Mouse (Mus musculus) heart, embryonic 14.5 days (tissue): ENCODE results near the gene Aox2. TPM values are rescaled to one million over a fixed set of nuclear protein-coding genes. Genes with fewer than 3 reads are reported as not detected.

Experiments used
- ATAC-seq: fragments of 200-750 bp; cut with Nextera tagmentation; 2 replicates; pipeline ENCODE4 v1.8.0; 2017; ENCODE audit warnings: low read depth, moderate TSS enrichment; ENCODE audit not compliant: insufficient number of reproducible peaks, insufficient read depth, low FRiP score
- H3K27ac ChIP-seq, 2 experiments: fragments of 200-500 bp in 1 of 2; fragments of 300-500 bp in 1 of 2; sonication (generic) in 1 of 2; replicated peaks in 1 of 2; 2 replicates each; pipeline ENCODE4 v1.5.1; 2012 to 2014; ENCODE audit warnings: low read depth in 2 of 2, low read length in 2 of 2, control low read depth in 1 of 2, mild to moderate bottlenecking in 1 of 2, mixed read lengths in 1 of 2; ENCODE audit not compliant: control insufficient read depth in 1 of 2, insufficient read depth in 1 of 2
- H3K27me3 ChIP-seq: fragments of 300-500 bp; sonication (generic); 2 replicates; pipeline ENCODE4 v1.6.1; 2014; ENCODE audit warnings: mild to moderate bottlenecking, low read length, control low read depth; ENCODE audit not compliant: control insufficient read depth, insufficient read depth
- H3K36me3 ChIP-seq: fragments of 300-500 bp; sonication (generic); 2 replicates; pipeline ENCODE4 v1.6.1; 2014; ENCODE audit warnings: mild to moderate bottlenecking, control low read depth, low read length, mixed read lengths; ENCODE audit not compliant: control insufficient read depth, insufficient read depth
- H3K4me1 ChIP-seq, 2 experiments: fragments of 200-500 bp in 1 of 2; fragments of 300-500 bp in 1 of 2; sonication (generic) in 1 of 2; 2 replicates each; pipeline ENCODE4 v1.6.1; 2012 to 2014; ENCODE audit warnings: low read length in 2 of 2, control low read depth in 1 of 2, mixed read lengths in 1 of 2; ENCODE audit not compliant: control insufficient read depth in 2 of 2, insufficient read depth in 2 of 2
- H3K4me2 ChIP-seq: fragments of 300-500 bp; sonication (generic); 2 replicates; pipeline ENCODE4 v1.6.1; 2014; ENCODE audit warnings: mild to moderate bottlenecking, low read length
- H3K4me3 ChIP-seq, 2 experiments: fragments of 200-500 bp in 1 of 2; fragments of 300-500 bp in 1 of 2; sonication (generic) in 1 of 2; 2 replicates each; pipeline ENCODE4 v1.5.1; 2012 to 2014; ENCODE audit warnings: low read length in 2 of 2, mild to moderate bottlenecking in 2 of 2, control low read depth in 1 of 2, low read depth in 1 of 2, moderate library complexity in 1 of 2; ENCODE audit not compliant: control insufficient read depth in 1 of 2, insufficient read depth in 1 of 2
- H3K9ac ChIP-seq: fragments of 300-500 bp; sonication (generic); 2 replicates; pipeline ENCODE4 v1.6.1; 2014; ENCODE audit warnings: mild to moderate bottlenecking, low read length
- H3K9me3 ChIP-seq: fragments of 300-500 bp; sonication (generic); 2 replicates; pipeline ENCODE4 v1.6.1; 2016; ENCODE audit warnings: low read length, control low read depth; ENCODE audit not compliant: control insufficient read depth
- WGBS: fragments of 180-500 bp; shearing (Covaris S2); extraction: QIAGEN DNeasy Blood & Tissue Kit; methylation state at CpG from one replicate; pipeline ENCODE4 v1.1.7; 2014; 5-methylcytosine and 5-hydroxymethylcytosine counted together
- polyA plus RNA-seq: library from polyadenylated mRNA; unstranded; fragments of >200 nt; fragmentation: Nextera tagmentation; extraction: Ambion mirVana; gene quantifications from 2 replicates; pipeline ENCODE4 v1.2.1, GENCODE M21; 2014

Gene Aox2
- polyA plus RNA-seq, 1 experiment from 2014 or later, result not detected

GRCm38 (mm10) chr1:58238961-58239360 is 39.2 kb upstream of the Aox2 start:
- Histone ChIP-seq H3K4me3 (no peak overlapping the region), H3K9ac (no peak overlapping the region), H3K27me3 (no peaks in the 10 kb centered on the region), H3K9me3 (no peaks in the 10 kb centered on the region), H3K4me2 (no peak overlapping the region), H3K36me3 (no peaks in the 10 kb centered on the region), H3K4me1 (peaks cover 9 to 11% of the 10 kb centered on the region in 2 experiments), H3K27ac (no peak overlapping the region)
- WGBS, result 88% methylated on average over 9 of the region's 9 CpGs
- no peak for ATAC-seq

DNA sequence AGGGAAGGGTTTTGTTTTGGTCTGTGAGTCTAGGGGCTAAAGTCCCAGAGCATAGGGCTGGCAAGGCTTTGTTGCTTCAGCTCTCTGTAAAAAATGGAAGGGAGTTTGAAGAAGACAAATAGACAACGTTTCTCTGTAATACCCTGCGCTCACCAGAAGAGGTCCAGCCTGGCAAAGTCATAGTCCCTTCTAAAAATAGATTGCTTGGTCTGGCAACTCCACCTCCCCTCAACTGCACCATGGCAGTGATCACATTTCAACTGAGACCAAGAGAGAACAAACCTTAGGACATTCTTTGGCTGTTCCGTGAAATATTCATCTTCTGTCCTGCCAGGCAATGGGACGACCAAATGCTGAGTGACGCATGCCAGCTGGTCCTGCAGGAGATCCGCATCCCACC is 37.8 kb upstream of the Aox2 start:
- Histone ChIP-seq H3K27ac (no peak overlapping the region), H3K9me3 (no peaks in the 10 kb centered on the region), H3K4me3 (no peak overlapping the region), H3K36me3 (no peaks in the 10 kb centered on the region), H3K27me3 (no peaks in the 10 kb centered on the region), H3K4me1 (peaks cover 9 to 11% of the 10 kb centered on the region in 2 experiments), H3K4me2 (no peak overlapping the region), H3K9ac (no peak overlapping the region)
- WGBS, result 48% methylated on average over 6 of the region's 6 CpGs
- no peak for ATAC-seq

GRCm38 (mm10) chr1:58244487-58244886 is 33.6 kb upstream of the Aox2 start:
- no peak for ATAC-seq
- H3K4me2 ChIP-seq, result no peak overlapping the region
- 80% methylated on average over 3 of the region's 3 CpGs for WGBS

GRCm38 (mm10) chr1:58248518-58248917 is 29.6 kb upstream of the Aox2 start:
- no peaks in the 10 kb centered on the region for H3K4me1 ChIP-seq
- no peak overlapping the region for H3K9ac ChIP-seq
- H3K27me3 ChIP-seq, result no peaks in the 10 kb centered on the region
- H3K4me2 ChIP-seq, result no peak overlapping the region
- 57% methylated on average over 1 of the region's 1 CpGs for WGBS
- H3K27ac ChIP-seq, result no peak overlapping the region
- no peaks in the 10 kb centered on the region for H3K9me3 ChIP-seq
- H3K4me3 ChIP-seq, result no peak overlapping the region
- no peak for ATAC-seq
- no peaks in the 10 kb centered on the region for H3K36me3 ChIP-seq

More at GRCm38 (mm10) chr1:58244487-58244886, 33.6 kb upstream of the Aox2 start:
- Histone ChIP-seq H3K36me3 (no peaks in the 10 kb centered on the region), H3K4me1 (peaks cover 0 to 2% of the 10 kb centered on the region in 2 experiments; a peak in 1 of 4 replicates), H3K4me3 (no peak overlapping the region), H3K9me3 (no peaks in the 10 kb centered on the region), H3K27me3 (no peaks in the 10 kb centered on the region), H3K9ac (no peak overlapping the region), H3K27ac (no peak overlapping the region)

- H3K4me3 ChIP-seq, result no peak overlapping the region
- H3K9ac ChIP-seq, result no peak overlapping the region
- WGBS, result 45% methylated on average over 11 of the region's 11 CpGs
- no peak overlapping the region for H3K27ac ChIP-seq
- no peaks in the 10 kb centered on the region for H3K9me3 ChIP-seq
- H3K36me3 ChIP-seq, result no peaks in the 10 kb centered on the region
- no peak for ATAC-seq
- H3K4me2 ChIP-seq, result no peak overlapping the region
- H3K4me1 ChIP-seq, result no peaks in the 10 kb centered on the region
- H3K27me3 ChIP-seq, result no peaks in the 10 kb centered on the region
Measured at GRCm38 (mm10) chr1:58253466-58253865, 24.7 kb upstream of the Aox2 start.

- no peak for ATAC-seq
- H3K4me2 ChIP-seq, result no peak overlapping the region
- H3K4me1 ChIP-seq, result no peaks in the 10 kb centered on the region
- H3K36me3 ChIP-seq, result no peaks in the 10 kb centered on the region
- H3K27me3 ChIP-seq, result no peaks in the 10 kb centered on the region
- no peak overlapping the region for H3K4me3 ChIP-seq
- no peak overlapping the region for H3K27ac ChIP-seq
- no peak overlapping the region for H3K9ac ChIP-seq
- 71% methylated on average over 10 of the region's 10 CpGs for WGBS
- no peaks in the 10 kb centered on the region for H3K9me3 ChIP-seq
Measured at GRCm38 (mm10) chr1:58257195-58257991, 20.7 kb upstream of the Aox2 start.

DNA sequence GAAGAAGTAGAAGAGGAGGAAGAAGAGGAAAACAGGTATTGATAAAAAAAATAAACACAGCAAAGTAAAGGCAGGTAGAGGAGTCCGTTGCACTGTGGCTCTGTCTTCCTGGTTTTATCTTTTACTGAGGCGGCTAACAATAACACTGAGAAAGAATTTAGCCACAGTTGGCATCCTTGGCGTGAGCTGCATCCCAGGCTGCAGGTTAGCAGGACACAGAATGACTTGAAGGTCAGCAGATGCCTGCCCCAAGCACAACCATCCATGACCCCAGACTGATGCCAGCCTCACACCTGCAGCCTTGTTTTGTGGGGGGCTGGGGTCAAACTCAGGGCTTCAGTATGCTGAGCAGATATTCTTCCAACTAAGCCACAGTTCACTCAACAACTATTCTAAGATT is 17.8 kb upstream of the Aox2 start:
- Histone ChIP-seq H3K4me1 (no peaks in the 10 kb centered on the region), H3K27me3 (no peaks in the 10 kb centered on the region), H3K9ac (no peak overlapping the region), H3K36me3 (no peaks in the 10 kb centered on the region), H3K4me2 (no peak overlapping the region), H3K9me3 (no peaks in the 10 kb centered on the region), H3K4me3 (no peak overlapping the region), H3K27ac (no peak overlapping the region)
- no peak for ATAC-seq
- WGBS, result 38% methylated on average over 3 of the region's 3 CpGs

- Histone ChIP-seq H3K36me3 (no peaks in the 10 kb centered on the region), H3K4me3 (no peak overlapping the region), H3K9ac (no peak overlapping the region), H3K4me1 (no peaks in the 10 kb centered on the region), H3K27me3 (no peaks in the 10 kb centered on the region), H3K4me2 (no peak overlapping the region), H3K9me3 (no peaks in the 10 kb centered on the region), H3K27ac (no peak overlapping the region)
- ATAC-seq, result no peak
- WGBS, result 83% methylated on average over 2 of the region's 2 CpGs
Measured at GRCm38 (mm10) chr1:58268231-58268630, 9.9 kb upstream of the Aox2 start.
